Mouse (Mus musculus) ES-E14 (cell line): ENCODE measurements around the gene Spag9.

Experiments
- CHD2 ChIP-seq: IDR thresholded peaks from 2 replicates; pipeline ENCODE4 v1.6.1; 2014; ENCODE audit warnings: mild to moderate bottlenecking, low read depth, low read length, inconsistent platforms
- HCFC1 ChIP-seq: IDR thresholded peaks from 2 replicates; pipeline ENCODE4 v1.6.1; 2012; ENCODE audit warnings: low read length, inconsistent platforms, borderline replicate concordance; ENCODE audit not compliant: insufficient read depth
- MAFK ChIP-seq: IDR thresholded peaks from 2 replicates; pipeline ENCODE4 v1.6.1; 2014; ENCODE audit warnings: mild to moderate bottlenecking, low read depth, low read length, inconsistent platforms; ENCODE audit not compliant: insufficient read depth
- ZC3H11A ChIP-seq: IDR thresholded peaks from 2 replicates; pipeline ENCODE4 v1.6.1; 2012; ENCODE audit warnings: low read depth, mild to moderate bottlenecking, inconsistent platforms, low read length, borderline replicate concordance
- ZNF384 ChIP-seq: IDR thresholded peaks from 2 replicates; pipeline ENCODE4 v1.6.1; 2012; ENCODE audit warnings: low read depth, low read length, inconsistent platforms

DNA sequence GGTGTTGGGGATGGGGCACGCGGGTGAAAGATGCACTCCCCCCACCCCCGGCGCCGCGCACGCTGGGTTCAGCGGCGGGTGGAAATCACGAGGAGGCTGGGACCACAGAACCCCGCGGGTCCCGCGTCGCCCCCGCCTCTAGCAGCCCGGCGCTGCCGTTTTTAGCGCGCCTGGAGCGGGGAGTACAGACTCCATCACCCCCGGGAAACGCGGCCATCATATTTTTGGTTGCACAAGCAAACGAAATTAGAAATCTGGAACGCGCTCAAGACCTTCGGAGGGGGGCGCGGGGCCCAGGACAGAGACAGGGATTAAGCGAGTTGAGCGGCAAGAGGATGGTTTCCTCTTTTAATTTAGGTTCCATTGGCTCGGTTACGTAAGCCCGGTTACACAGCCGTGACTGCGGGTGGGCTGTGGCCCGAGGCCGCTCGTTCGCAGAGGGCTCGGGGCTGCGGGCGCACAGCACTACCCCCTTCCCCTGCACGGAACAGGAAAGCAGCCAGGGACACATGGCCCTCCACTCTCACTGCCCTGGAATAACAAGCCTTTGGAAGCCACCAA, 153.1 kb downstream of the Spag9 start:
- TF ChIP-seq ZC3H11A (no peak), MAFK (no peak), CHD2 (no peak), ZNF384 (no peak), HCFC1 (no peak)
